Mouse (Mus musculus) intestine, embryonic 15.5 days (tissue): ENCODE measurements around the gene Pde3a. TPM values are rescaled to one million over a fixed set of nuclear protein-coding genes. Genes with fewer than 3 reads are reported as not detected.

Experiments used
- ATAC-seq: fragments of 200-750 bp; cut with Nextera tagmentation; 2 replicates; pipeline ENCODE4 v1.8.0; 2017; ENCODE audit warnings: moderate TSS enrichment, moderate library complexity
- H3K27ac ChIP-seq: fragments of 300-500 bp; sonication (generic); 2 replicates; pipeline ENCODE4 v1.5.1; 2015; ENCODE audit warnings: mild to moderate bottlenecking, inconsistent platforms
- H3K27me3 ChIP-seq: fragments of 300-500 bp; sonication (generic); replicated peaks from 2 replicates; pipeline ENCODE4 v1.6.1; 2015; ENCODE audit warnings: inconsistent platforms
- H3K36me3 ChIP-seq: fragments of 300-500 bp; sonication (generic); 2 replicates; pipeline ENCODE4 v1.6.1; 2015; ENCODE audit warnings: inconsistent platforms
- H3K4me1 ChIP-seq: fragments of 300-500 bp; sonication (generic); replicated peaks from 2 replicates; pipeline ENCODE4 v1.6.1; 2015; ENCODE audit warnings: inconsistent platforms
- H3K4me2 ChIP-seq: fragments of 300-500 bp; sonication (generic); replicated peaks from 2 replicates; pipeline ENCODE4 v1.6.1; 2015; ENCODE audit warnings: mild to moderate bottlenecking, inconsistent platforms
- H3K4me3 ChIP-seq: fragments of 300-500 bp; sonication (generic); replicated peaks from 2 replicates; pipeline ENCODE4 v1.5.1; 2015; ENCODE audit warnings: inconsistent platforms
- H3K9ac ChIP-seq: fragments of 300-500 bp; sonication (generic); 2 replicates; pipeline ENCODE4 v1.6.1; 2015; ENCODE audit warnings: inconsistent platforms
- H3K9me3 ChIP-seq: fragments of 300-500 bp; sonication (generic); 2 replicates; pipeline ENCODE4 v1.6.1; 2016; ENCODE audit warnings: inconsistent platforms
- WGBS: fragments of 180-500 bp; shearing (Covaris S2); methylation state at CpG from one replicate; pipeline ENCODE4 v1.1.7; 2015; 5-methylcytosine and 5-hydroxymethylcytosine counted together
- polyA plus RNA-seq: library from polyadenylated mRNA; unstranded; fragments of >200 nt; fragmentation: Nextera tagmentation; extraction: Ambion mirVana; gene quantifications from 2 replicates; pipeline ENCODE4 v1.2.1, GENCODE M21; 2015

Gene Pde3a
- polyA plus RNA-seq, 1 experiment from 2014 or later, result 20.8 TPM

DNA sequence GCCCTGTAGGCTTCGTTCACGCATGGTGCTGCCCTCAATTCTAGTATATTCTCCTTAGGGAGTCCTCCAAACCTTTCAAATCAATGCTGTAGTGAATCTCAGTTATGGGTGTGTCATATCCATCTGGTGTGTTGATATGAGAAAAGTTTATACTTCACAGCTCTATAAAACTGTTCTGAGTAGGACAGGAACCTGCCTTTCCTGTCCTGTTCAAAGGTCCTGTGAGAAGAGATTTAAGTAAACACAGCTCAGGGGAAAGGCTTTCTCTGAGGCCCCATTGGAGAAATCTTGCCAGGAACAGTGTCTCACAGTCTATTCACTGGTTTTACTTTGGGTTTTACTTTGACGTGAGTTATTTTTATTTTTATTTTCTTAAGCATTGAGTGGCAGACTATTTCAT, 22.5 kb downstream of the Pde3a start:
- Histone ChIP-seq H3K27me3 (no peaks in the 10 kb centered on the region), H3K9me3 (no peaks in the 10 kb centered on the region), H3K4me2 (peak overlapping the region; percentile 30; the same call in 1 of the 2 replicates), H3K9ac (no peak overlapping the region), H3K36me3 (no peaks in the 10 kb centered on the region), H3K4me1 (peaks cover 16% of the 10 kb centered on the region; the same call in 1 of the 2 replicates), H3K4me3 (no peak overlapping the region), H3K27ac (0 out of 2 replicates have a peak overlapping the region, but pooled peaks have one; percentile 13)
- ATAC-seq, result peak; percentile 87
- 60% methylated on average over 3 of the region's 3 CpGs for WGBS

DNA sequence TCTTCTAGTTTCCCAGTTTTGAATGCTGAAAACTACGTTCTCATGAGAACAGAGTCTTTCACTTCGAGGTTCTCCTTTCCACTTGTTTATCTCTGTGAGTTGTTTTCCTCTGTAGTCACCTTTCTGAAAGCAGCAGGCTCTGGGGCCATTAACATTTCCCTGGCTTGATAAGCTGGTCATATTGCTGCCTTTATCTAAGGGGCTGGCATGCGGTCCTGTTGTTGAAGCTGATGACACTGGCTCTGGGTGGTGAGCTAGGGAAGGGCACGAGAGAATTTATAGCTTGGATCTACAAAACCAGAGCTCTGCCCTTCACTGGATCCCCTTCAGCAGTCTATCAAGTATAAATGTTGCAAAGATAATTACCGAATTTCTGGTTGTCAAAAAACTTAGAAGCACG, 24.6 kb downstream of the Pde3a start:
- peaks cover 8% of the 10 kb centered on the region; the same call in 1 of the 2 replicates for H3K4me1 ChIP-seq
- no peak overlapping the region for H3K9ac ChIP-seq
- ATAC-seq, result peak; percentile 32; the same call in 1 of the 2 replicates
- H3K4me3 ChIP-seq, result no peak overlapping the region
- H3K9me3 ChIP-seq, result no peaks in the 10 kb centered on the region
- 73% methylated on average over 6 of the region's 6 CpGs for WGBS
- H3K27me3 ChIP-seq, result no peaks in the 10 kb centered on the region
- no peak overlapping the region for H3K27ac ChIP-seq
- no peaks in the 10 kb centered on the region for H3K36me3 ChIP-seq
- H3K4me2 ChIP-seq, result no peak overlapping the region

DNA sequence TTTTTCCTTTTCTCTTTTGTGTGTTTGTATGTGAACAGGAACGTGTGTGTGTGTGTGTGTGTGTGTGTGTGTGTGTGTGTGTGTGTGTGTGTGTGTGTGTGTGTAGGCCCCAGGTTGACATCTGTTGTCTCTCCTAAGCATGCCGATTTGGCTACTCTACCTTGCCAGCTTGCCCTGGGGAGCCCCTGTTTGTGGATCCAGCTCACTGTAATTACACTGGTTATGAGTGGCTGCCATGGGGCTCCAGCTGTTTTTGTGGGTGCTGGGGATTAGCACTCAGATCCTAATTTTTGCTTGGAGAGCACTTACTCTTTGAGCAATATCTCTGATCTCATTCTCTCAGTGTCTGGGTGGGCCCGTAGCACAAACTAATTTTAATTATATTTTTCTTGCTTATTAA, 32.6 kb downstream of the Pde3a start:
- H3K27ac ChIP-seq, result no peak overlapping the region
- no peaks in the 10 kb centered on the region for H3K27me3 ChIP-seq
- H3K9me3 ChIP-seq, result no peaks in the 10 kb centered on the region
- no peaks in the 10 kb centered on the region for H3K4me1 ChIP-seq
- 83% methylated on average over 3 of the region's 3 CpGs for WGBS
- no peak overlapping the region for H3K4me2 ChIP-seq
- no peak for ATAC-seq
- H3K9ac ChIP-seq, result no peak overlapping the region
- no peaks in the 10 kb centered on the region; the same call in 1 of the 2 replicates for H3K36me3 ChIP-seq
- no peak overlapping the region for H3K4me3 ChIP-seq

DNA sequence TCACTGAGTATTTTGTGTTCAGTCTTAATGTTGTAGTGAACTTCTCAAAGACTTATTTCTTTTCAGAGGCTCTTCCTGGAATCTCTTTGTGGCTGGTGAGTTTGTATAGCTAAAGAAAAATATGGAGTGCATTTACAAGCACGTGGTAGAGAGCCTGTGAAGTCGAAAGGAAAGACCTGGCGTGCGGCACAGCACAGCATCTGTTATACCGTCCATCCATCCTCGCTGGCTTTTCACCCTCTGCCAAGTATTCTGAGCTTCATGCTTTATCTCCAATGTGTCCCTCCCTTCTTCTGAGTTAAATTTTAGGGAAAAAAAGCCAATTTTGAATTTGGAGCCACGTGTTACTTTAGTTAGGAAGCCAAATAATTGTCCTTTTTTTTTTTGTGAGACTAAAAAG, 33.7 kb downstream of the Pde3a start:
- H3K36me3 ChIP-seq, result no peaks in the 10 kb centered on the region; the same call in 1 of the 2 replicates
- no peaks in the 10 kb centered on the region for H3K4me1 ChIP-seq
- H3K27me3 ChIP-seq, result no peaks in the 10 kb centered on the region
- no peak overlapping the region for H3K9ac ChIP-seq
- H3K4me2 ChIP-seq, result no peak overlapping the region
- 83% methylated on average over 7 of the region's 7 CpGs for WGBS
- no peak overlapping the region for H3K4me3 ChIP-seq
- no peaks in the 10 kb centered on the region for H3K9me3 ChIP-seq
- no peak overlapping the region for H3K27ac ChIP-seq
- no peak for ATAC-seq

DNA sequence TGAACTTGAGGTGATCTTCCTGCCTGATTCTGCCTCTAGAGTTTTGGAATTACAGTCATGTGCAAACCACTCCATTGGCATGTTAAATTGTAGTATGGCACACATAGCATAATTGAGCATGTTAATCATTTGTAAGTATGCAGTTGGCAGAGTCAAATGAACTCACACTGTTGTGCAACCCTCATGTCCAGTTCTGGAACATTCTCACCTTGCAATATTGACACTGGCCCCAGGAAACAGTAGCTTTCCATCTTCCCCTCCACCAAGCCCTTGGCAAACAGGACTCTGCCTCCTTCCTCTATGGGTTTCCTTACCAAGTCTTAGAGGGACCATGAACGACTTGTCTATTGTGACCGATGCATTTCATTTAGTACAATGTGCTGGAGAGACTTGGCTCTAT, 42.1 kb downstream of the Pde3a start:
- H3K9ac ChIP-seq, result no peak overlapping the region
- no peaks in the 10 kb centered on the region for H3K4me1 ChIP-seq
- 90% methylated on average over 2 of the region's 2 CpGs for WGBS
- no peak overlapping the region for H3K27ac ChIP-seq
- ATAC-seq, result peak; percentile 48; the same call in 1 of the 2 replicates
- no peaks in the 10 kb centered on the region for H3K36me3 ChIP-seq
- H3K9me3 ChIP-seq, result no peaks in the 10 kb centered on the region
- H3K4me3 ChIP-seq, result no peak overlapping the region
- H3K27me3 ChIP-seq, result no peaks in the 10 kb centered on the region
- H3K4me2 ChIP-seq, result no peak overlapping the region

DNA sequence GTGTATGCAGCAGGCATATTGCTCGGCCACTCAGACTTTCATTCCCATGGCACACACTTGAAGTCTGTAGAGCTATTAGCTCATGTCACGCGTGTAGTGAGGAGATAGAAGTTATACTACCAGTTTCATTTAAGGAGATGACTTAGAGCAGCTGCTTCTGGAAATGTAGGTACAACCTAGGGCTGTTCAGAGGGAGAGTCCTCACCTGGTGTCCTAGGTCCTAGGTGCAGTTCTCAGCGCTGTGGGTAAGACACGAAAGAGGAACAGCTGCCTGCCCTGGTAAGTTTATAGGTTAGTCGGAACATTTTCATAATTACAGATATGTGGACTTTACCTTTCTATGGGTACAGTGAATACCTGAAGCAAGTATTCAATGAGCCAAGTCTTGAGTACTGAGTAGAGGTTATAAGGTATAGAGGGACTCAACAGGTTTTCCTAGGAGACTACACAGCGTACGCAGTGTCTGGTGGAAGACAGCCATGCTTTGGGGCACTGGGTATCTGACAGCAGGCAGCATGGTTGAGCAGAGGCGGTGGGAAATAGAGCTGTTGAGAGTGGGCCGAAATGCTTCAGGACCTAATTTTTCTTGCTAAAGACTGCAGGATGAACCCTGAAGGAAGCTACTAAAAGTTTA, 43.9 kb downstream of the Pde3a start:
- Histone ChIP-seq H3K9ac (no peak overlapping the region), H3K9me3 (no peaks in the 10 kb centered on the region), H3K4me1 (no peaks in the 10 kb centered on the region), H3K4me2 (no peak overlapping the region), H3K36me3 (no peaks in the 10 kb centered on the region), H3K27me3 (no peaks in the 10 kb centered on the region), H3K4me3 (no peak overlapping the region), H3K27ac (peak overlapping the region; percentile 25; the same call in 1 of the 2 replicates)
- 75% methylated on average over 10 of the region's 10 CpGs for WGBS
- ATAC-seq, result peak; percentile 74

DNA sequence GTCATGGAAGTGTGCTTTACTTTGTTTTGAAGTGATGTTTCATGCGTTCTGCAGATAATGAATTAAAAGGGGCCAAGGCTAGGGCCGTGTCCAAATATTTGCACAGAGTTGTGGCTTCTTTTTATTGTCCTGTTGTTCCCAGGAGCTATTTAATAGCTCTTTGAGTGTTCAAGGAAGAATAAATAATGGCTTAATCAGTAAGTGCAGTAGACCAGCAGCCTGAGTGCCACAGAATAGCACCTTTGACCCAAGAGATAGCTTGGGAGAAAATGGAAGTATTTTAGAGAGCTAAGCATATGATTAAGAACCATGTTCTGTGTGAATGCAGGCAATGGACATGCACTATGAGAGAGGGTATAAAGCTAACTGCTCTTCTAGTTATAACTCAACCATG, 44.4 kb downstream of the Pde3a start:
- ATAC-seq, result peak; percentile 77
- no peaks in the 10 kb centered on the region for H3K9me3 ChIP-seq

DNA sequence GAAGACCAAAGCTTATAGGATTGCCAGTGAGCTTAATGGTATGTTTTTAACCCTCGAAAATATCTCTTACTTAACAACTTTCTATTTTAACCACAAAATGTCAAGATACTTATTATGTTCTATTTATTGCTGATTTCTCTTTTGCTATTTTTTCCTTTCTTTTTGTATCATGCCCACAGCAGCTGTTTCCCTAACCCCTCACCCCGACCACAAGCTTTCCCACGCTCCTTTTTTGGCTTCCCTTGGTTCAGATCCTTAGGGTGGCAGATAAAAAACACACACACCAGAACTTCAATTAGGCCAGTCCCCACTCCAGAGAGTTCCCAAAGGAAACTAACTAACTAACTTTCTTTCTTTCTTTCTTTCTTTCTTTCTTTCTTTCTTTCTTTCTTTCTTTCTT, 46.2 kb downstream of the Pde3a start:
- Histone ChIP-seq H3K36me3 (no peaks in the 10 kb centered on the region), H3K4me3 (no peak overlapping the region)

More for the DNA sequence above, 44.4 kb downstream of the Pde3a start:
- Histone ChIP-seq H3K27ac (peak overlapping the region; percentile 25; the same call in 1 of the 2 replicates), H3K9ac (no peak overlapping the region), H3K4me2 (no peak overlapping the region), H3K36me3 (no peaks in the 10 kb centered on the region), H3K4me3 (no peak overlapping the region), H3K27me3 (no peaks in the 10 kb centered on the region), H3K4me1 (no peaks in the 10 kb centered on the region)
- WGBS, result 36% methylated on average over 2 of the region's 2 CpGs

DNA sequence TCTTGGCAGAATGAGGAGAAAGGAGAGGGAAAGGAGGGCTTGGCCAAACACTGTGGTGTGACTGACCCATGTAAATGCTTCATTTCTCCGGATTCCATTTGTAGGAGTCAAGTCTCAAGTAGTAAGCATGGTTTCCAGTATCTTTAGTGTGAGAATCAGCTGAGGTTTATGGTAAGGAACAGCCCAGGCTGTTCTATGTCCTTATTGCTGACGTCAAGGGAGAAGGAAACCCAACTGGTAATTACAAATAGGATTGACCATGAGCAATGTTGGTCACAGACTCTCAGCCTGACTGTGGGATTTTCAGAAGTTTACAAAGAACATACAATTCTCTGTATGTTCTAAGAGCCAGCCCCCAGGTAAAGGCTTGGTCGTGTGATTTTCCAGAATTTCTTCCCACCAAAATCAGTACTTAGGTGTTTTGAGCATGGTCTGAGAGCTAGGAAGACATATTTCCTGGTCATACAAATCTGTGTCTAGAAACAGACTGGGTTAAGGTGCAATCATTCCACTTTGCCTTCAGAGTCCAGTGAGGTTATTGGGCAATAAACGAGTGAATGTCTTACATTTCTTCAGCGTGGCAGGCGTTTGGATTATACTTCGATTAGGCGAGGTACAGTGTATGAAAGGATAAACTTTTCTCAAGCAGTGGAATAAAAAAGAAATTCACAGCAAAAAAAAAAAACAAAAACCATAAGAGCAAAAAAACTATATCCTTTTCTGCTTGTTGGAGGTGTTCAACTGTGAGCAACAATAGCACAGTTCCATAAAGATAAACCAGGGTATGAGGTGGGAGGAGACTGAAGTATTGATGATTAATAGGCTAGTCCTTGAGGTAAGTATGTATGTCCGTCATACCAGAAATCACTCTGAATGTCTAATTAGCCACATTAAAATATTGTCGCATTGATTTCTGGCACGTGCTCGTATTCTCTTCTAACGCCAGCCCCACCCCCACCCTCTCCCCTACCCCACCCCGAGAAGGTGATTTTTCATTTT, 53.0 kb downstream of the Pde3a start:
- Histone ChIP-seq H3K9me3 (no peaks in the 10 kb centered on the region), H3K27me3 (no peaks in the 10 kb centered on the region), H3K27ac (peak overlapping the region; percentile 64), H3K36me3 (no peaks in the 10 kb centered on the region), H3K4me2 (no peak overlapping the region), H3K9ac (no peak overlapping the region), H3K4me3 (no peak overlapping the region), H3K4me1 (0 out of 2 replicates have a peak, but pooled peaks cover 7% of the 10 kb centered on the region)
- peak; percentile 72 for ATAC-seq
- 59% methylated on average over 14 of the region's 14 CpGs for whole genome bisulfite sequencing

More for the DNA sequence above, 46.2 kb downstream of the Pde3a start:
- Histone ChIP-seq H3K9me3 (no peaks in the 10 kb centered on the region), H3K4me1 (no peaks in the 10 kb centered on the region), H3K9ac (no peak overlapping the region), H3K27ac (no peak overlapping the region), H3K27me3 (no peaks in the 10 kb centered on the region), H3K4me2 (no peak overlapping the region)
- WGBS, result 70% methylated on average over 3 of the region's 3 CpGs
- no peak for ATAC-seq

DNA sequence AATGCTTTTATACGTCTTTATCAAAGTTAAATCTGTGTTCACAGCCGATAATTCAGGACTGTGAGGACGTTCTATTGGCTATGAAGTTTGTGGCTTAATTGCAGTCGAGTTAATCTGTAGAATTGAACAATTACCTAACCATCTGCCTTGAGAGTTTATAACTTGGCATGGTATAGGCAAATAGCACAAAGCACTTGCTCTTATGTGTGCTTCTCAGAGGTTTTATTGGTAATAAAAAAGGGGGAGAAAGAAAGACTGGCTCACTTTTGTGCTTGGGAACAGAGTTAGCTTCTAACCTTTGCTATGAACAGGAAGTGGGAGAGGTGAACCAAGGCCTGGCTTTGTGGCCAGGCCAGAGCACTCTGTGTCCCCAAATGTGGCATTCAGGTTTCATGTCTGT, 53.8 kb downstream of the Pde3a start:
- Histone ChIP-seq H3K27ac (peak overlapping the region; percentile 45), H3K27me3 (no peaks in the 10 kb centered on the region), H3K4me3 (no peak overlapping the region), H3K36me3 (no peaks in the 10 kb centered on the region), H3K4me1 (0 out of 2 replicates have a peak, but pooled peaks cover 7% of the 10 kb centered on the region), H3K9me3 (no peaks in the 10 kb centered on the region), H3K9ac (no peak overlapping the region), H3K4me2 (0 out of 2 replicates have a peak overlapping the region, but pooled peaks have one; percentile 2)
- peak; percentile 74 for ATAC-seq
- WGBS, result 58% methylated on average over 4 of the region's 4 CpGs

DNA sequence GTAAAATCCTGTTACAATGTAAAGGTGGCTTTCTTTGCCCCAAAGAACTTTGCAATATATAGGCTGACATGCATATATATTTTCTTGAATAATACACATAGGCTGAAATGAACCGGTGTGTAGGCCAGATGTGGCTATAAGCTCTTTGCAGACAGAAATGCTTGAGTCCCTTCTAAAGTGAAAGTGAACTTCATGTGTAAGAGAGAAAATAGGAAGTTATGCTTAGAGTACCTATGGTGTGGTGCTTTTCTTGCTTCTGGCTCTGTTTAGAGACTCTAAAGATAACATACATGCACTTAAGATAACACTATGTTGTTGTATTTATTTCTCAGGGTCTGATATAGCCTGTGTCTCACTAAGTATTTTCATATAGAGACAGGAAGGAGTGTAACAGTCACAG, 58.3 kb downstream of the Pde3a start:
- ATAC-seq, result no peak
- Histone ChIP-seq H3K4me3 (no peak overlapping the region), H3K9ac (no peak overlapping the region), H3K36me3 (no peaks in the 10 kb centered on the region), H3K9me3 (no peaks in the 10 kb centered on the region), H3K4me1 (peaks cover 17% of the 10 kb centered on the region; the same call in 1 of the 2 replicates), H3K27ac (no peak overlapping the region), H3K27me3 (no peaks in the 10 kb centered on the region), H3K4me2 (no peak overlapping the region)
- 84% methylated on average over 1 of the region's 1 CpGs for WGBS

DNA sequence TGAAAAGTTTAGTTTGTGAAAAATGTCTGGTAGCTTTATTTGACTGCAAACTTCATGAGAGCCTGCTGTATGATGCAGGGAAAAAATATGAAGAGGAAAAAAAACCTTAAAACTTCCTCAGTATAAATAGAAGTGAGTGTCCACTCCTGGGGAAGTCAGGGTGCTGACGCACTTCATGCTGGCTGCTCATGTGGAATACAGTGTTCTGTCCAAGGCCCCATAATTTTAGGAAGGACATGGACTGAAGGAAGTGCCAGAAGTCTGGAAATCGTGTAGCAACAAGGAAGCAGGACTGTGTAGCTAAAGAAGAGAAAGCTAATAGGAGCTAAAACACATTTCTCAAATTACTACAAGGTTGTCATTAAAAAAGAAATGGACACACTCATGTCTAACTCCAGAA, 59.4 kb downstream of the Pde3a start:
- 56% methylated on average over 2 of the region's 2 CpGs for WGBS
- Histone ChIP-seq H3K9ac (no peak overlapping the region), H3K4me1 (peaks cover 17% of the 10 kb centered on the region; the same call in 1 of the 2 replicates), H3K27me3 (no peaks in the 10 kb centered on the region), H3K27ac (no peak overlapping the region), H3K36me3 (0 out of 2 replicates have a peak, but pooled peaks cover 2% of the 10 kb centered on the region), H3K4me2 (no peak overlapping the region), H3K9me3 (no peaks in the 10 kb centered on the region), H3K4me3 (no peak overlapping the region)
- ATAC-seq, result no peak
